ENCODE assay signal across 17 mouse cellular contexts in genomic region chr3:65935153-65935552, GRCm38 (mm10).
"Had no signal": no experiment of that assay in that cellular context is flagged by ENCODE, and none has a peak within 500 bp of the region (broad histone marks: within the 10 kb centered on the region; RNA-seq: fewer than 3 reads in every experiment).

No protein-coding gene starts in this region.

- H3K27me3 ChIP-seq: midbrain, embryonic 13.5 days; midbrain, embryonic 15.5 days; neural tube, embryonic 13.5 days; neural tube, embryonic 15.5 days; stomach, embryonic 15.5 days had no signal

- H3K27ac ChIP-seq: midbrain, embryonic 10.5 days; midbrain, embryonic 13.5 days; midbrain, embryonic 15.5 days; neural tube, embryonic 13.5 days; neural tube, embryonic 15.5 days; stomach, embryonic 15.5 days; stomach, postnatal 0 days had no signal

- H3K36me3 ChIP-seq: midbrain, embryonic 10.5 days; midbrain, embryonic 13.5 days; midbrain, embryonic 15.5 days; neural tube, embryonic 13.5 days; neural tube, embryonic 15.5 days; stomach, embryonic 15.5 days had no signal

- H3K9ac ChIP-seq: lung, embryonic 14.5 days; midbrain, embryonic 13.5 days; midbrain, embryonic 15.5 days; neural tube, embryonic 13.5 days; neural tube, embryonic 15.5 days; stomach, embryonic 15.5 days had no signal

- DNase-seq: lung, adult 18-20 months; lung, embryonic 14.5 days; lung, postnatal 10 days; lung, postnatal 4 days; retina, postnatal 1 day; right cerebral cortex, adult 18-20 months; thymus, adult 2 months; thymus, postnatal 25 days; thymus, postnatal 4 days had no signal

- H3K9me3 ChIP-seq: midbrain, embryonic 10.5 days; midbrain, embryonic 13.5 days; midbrain, embryonic 15.5 days; neural tube, embryonic 13.5 days; neural tube, embryonic 15.5 days; stomach, embryonic 15.5 days had no signal

- ATAC-seq: midbrain, embryonic 13.5 days; midbrain, embryonic 15.5 days had no signal

- H3K4me2 ChIP-seq: lung, embryonic 14.5 days; midbrain, embryonic 13.5 days; midbrain, embryonic 15.5 days; neural tube, embryonic 13.5 days; neural tube, embryonic 15.5 days; stomach, embryonic 15.5 days had no signal

- H3K4me3 ChIP-seq: midbrain, embryonic 10.5 days; midbrain, embryonic 13.5 days; midbrain, embryonic 15.5 days; myocyte; neural tube, embryonic 13.5 days; neural tube, embryonic 15.5 days; stomach, embryonic 15.5 days had no signal
